Mouse (Mus musculus) retina, embryonic 14.5 days (tissue): ENCODE results near the gene Cct6b.
A peak's percentile ranks its signal among the peaks of the same experiment; 100 is the strongest.
"Not testable (repeated sequence)": the region's sequence is repeated elsewhere in the genome, so short reads cannot be mapped to it uniquely, and the experiment has no call there.

ENCODE experiments used
- DNase-seq: peaks from one replicate; pipeline ENCODE4 v3.0.0-alpha.2; 2015; ENCODE audit warnings: low spot score

Cct6b gene

GRCm38 (mm10) chr11:82699865-82700410 is 64.2 kb downstream of the Cct6b start:
- DNase-seq: no peak

DNA sequence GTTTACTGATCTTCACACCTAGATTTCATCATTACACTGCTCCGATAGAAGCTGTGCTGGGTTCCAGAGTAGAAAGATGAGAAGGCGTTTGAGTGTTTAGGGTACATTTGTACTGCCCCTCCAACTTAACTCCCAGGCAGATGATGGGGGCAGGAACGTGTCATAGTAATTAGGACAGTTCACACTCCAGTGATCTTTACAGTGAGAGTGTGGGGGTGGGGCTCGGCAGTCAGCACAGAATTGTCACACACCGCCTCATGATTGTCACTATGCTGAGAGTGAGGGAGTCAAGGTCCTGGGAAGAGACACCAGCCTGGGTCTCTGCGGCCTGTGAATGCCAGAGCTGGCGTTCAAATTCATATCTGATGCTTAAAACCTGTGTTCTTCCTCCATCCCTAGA is 68.2 kb downstream of the Cct6b start:
- peak; percentile 57 for DNase-seq

- DNase-seq: not testable (repeated sequence)
These were observed 69.2 kb downstream of the Cct6b start for GRCm38 (mm10) chr11:82694947-82695346.

- DNase-seq: no peak
These were observed 71.5 kb downstream of the Cct6b start for GRCm38 (mm10) chr11:82692668-82693067.

GRCm38 (mm10) chr11:82690476-82690875 is 73.6 kb downstream of the Cct6b start:
- no peak for DNase-seq

DNA sequence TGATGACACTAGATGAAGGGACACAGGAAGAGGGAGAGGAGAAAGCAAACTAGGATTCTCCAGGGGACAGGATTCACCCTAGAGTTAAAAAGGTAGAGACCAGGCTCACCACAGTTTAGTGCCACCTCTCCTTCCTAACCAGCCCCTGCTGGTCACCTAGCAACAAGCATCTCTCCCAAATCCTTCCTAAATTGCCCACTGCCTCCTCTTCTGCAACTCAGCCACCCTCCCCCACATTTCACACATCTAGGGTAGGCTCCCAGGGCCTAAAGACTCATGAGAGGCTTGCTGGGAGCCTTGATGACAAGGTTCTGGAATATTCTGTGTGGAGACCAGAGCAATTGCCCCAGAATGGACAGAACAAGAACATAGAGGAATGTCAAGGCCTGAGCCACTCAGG is 76.5 kb downstream of the Cct6b start:
- DNase-seq: no peak

- DNase-seq: no peak
These were observed 79.4 kb downstream of the Cct6b start for GRCm38 (mm10) chr11:82684676-82685075.

DNA sequence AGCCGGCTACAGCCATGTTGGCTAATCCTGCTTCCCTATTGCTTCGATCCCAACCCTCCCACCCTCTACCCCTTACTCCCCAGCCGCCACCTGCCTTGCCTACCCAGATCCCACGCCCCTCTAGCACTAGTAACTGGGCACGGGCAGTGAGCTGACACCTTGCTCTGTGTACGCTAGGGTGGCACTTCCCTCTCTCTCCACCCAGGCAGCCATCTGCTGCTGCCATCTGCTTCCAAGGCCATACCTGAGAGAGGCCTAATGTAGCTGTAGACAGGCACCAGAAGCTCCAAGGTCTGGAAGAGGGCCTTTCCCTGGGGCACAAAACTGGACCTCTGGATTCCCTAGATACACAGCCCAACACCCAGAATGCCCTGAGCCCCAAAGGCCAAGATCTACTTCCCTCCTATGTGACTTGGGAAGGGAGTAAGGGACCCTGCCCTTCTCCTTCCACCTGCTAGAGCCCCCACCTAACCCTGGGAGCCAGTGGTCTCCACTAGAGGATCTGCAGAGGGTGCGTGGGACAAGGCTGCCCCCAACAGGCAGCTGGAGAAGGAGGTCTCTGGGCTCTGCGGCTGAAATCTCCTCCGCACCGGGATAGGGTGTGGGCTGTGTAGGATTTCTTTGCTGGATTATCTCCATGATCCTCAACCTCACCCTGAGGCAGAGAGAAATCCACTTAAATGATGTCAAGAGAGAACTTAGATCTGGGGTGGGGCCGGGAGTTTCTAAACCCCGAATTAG is 80.2 kb downstream of the Cct6b start:
- DNase-seq: peak; percentile 67

- DNase-seq: peak; percentile 10
These were observed 85.6 kb downstream of the Cct6b start for GRCm38 (mm10) chr11:82678561-82678960.
